Mouse (Mus musculus) C2C12 (cell line): ENCODE measurements around the gene Speer2.

Source experiments
- CEBPB ChIP-seq: IDR thresholded peaks from one replicate; pipeline ENCODE4 v1.6.1; 2011; ENCODE audit warnings: low read depth, mild to moderate bottlenecking, control low read depth, moderate library complexity
- CTCF ChIP-seq: IDR thresholded peaks from one replicate; pipeline ENCODE4 v1.5.1; 2011; ENCODE audit not compliant: control insufficient read depth, insufficient read depth, insufficient read length
- FOSL1 ChIP-seq: IDR thresholded peaks from one replicate; pipeline ENCODE4 v1.8.0; 2011; ENCODE audit warnings: mild to moderate bottlenecking, low read length; ENCODE audit not compliant: poor library complexity, insufficient read depth, severe bottlenecking
- MAX ChIP-seq: IDR thresholded peaks from one replicate; pipeline ENCODE4 v1.6.1; 2011; ENCODE audit warnings: mild to moderate bottlenecking, control low read depth
- MYOD1 ChIP-seq: IDR thresholded peaks from one replicate; pipeline ENCODE4 v1.6.1; 2011; ENCODE audit warnings: low read depth; ENCODE audit not compliant: control insufficient read depth, insufficient read length
- MYOG ChIP-seq: IDR thresholded peaks from one replicate; pipeline ENCODE4 v1.6.1; 2011; ENCODE audit not compliant: control insufficient read depth, insufficient read length; ENCODE audit errors: extremely low read depth
- USF1 ChIP-seq: IDR thresholded peaks from one replicate; pipeline ENCODE4 v1.6.1; 2011; ENCODE audit warnings: low read depth, mild to moderate bottlenecking, control low read depth, moderate library complexity

GRCm38 (mm10) chr16:69904303-69904702 lies 40.8 kb upstream of the Speer2 start:
- no peak for TF ChIP-seq CTCF
- no peak for TF ChIP-seq USF1
- TF ChIP-seq CEBPB, result no peak
- TF ChIP-seq MAX, result no peak
- no peak for TF ChIP-seq MYOD1
- no peak for TF ChIP-seq FOSL1
- TF ChIP-seq MYOG, result no peak
